Mouse (Mus musculus) stomach, embryonic 14.5 days (tissue): Measurements from ENCODE around the gene Mrpl19. TPM values are rescaled to one million over a fixed set of nuclear protein-coding genes. Genes with fewer than 3 reads are reported as not detected.

ENCODE experiments used
- ATAC-seq: fragments of 200-750 bp; cut with Nextera tagmentation; 2 replicates; pipeline ENCODE4 v1.8.0; 2017; ENCODE audit warnings: low read depth, moderate TSS enrichment; ENCODE audit not compliant: insufficient number of reproducible peaks, insufficient read depth, low FRiP score
- H3K27ac ChIP-seq: fragments of 300-500 bp; sonication (generic); 2 replicates; pipeline ENCODE4 v1.5.1; 2014; ENCODE audit warnings: mild to moderate bottlenecking, low read length, moderate library complexity, mixed read lengths
- H3K27me3 ChIP-seq: fragments of 300-500 bp; sonication (generic); 2 replicates; pipeline ENCODE4 v1.6.1; 2014; ENCODE audit warnings: low read length, control low read depth, mixed read lengths; ENCODE audit not compliant: control insufficient read depth, insufficient read depth
- H3K36me3 ChIP-seq: fragments of 300-500 bp; sonication (generic); 2 replicates; pipeline ENCODE4 v1.6.1; 2014; ENCODE audit warnings: mild to moderate bottlenecking, control low read depth, low read length, moderate library complexity, mixed read lengths; ENCODE audit not compliant: control insufficient read depth, insufficient read depth
- H3K4me1 ChIP-seq: fragments of 300-500 bp; sonication (generic); 2 replicates; pipeline ENCODE4 v1.6.1; 2014; ENCODE audit warnings: low read length, control low read depth, mixed read lengths; ENCODE audit not compliant: control insufficient read depth, insufficient read depth
- H3K4me2 ChIP-seq: fragments of 300-500 bp; sonication (generic); replicated peaks from 2 replicates; pipeline ENCODE4 v1.6.1; 2014; ENCODE audit warnings: low read depth, low read length, control low read depth
- H3K4me3 ChIP-seq: fragments of 300-500 bp; sonication (generic); 2 replicates; pipeline ENCODE4 v1.5.1; 2014; ENCODE audit warnings: low read depth, low read length, control low read depth
- H3K9ac ChIP-seq: fragments of 300-500 bp; sonication (generic); replicated peaks from 2 replicates; pipeline ENCODE4 v1.6.1; 2014; ENCODE audit warnings: low read depth, mild to moderate bottlenecking, control low read depth, low read length, moderate library complexity, mixed read lengths
- H3K9me3 ChIP-seq: fragments of 300-500 bp; sonication (generic); 2 replicates; pipeline ENCODE4 v1.6.1; 2016; ENCODE audit warnings: low read depth, low read length, control low read depth; ENCODE audit not compliant: control insufficient read depth
- WGBS: fragments of 180-500 bp; shearing (Covaris S2); extraction: QIAGEN DNeasy Blood & Tissue Kit; methylation state at CpG from one replicate; pipeline ENCODE4 v1.1.7; 2014; 5-methylcytosine and 5-hydroxymethylcytosine counted together
- polyA plus RNA-seq: library from polyadenylated mRNA; unstranded; fragments of >200 nt; fragmentation: Nextera tagmentation; extraction: Ambion mirVana; gene quantifications from 2 replicates; pipeline ENCODE4 v1.2.1, GENCODE M21; 2014

The Mrpl19 gene
- polyA plus RNA-seq, 1 experiment from 2014 or later = 53.1 TPM

GRCm38 (mm10) chr6:81923523-81924142, 42.1 kb downstream of the Mrpl19 start, which contains the start of gene Gcfc2:
TSS of gene Gcfc2 (plus strand) at chr6:81923669.
- WGBS = under 1% methylated on average over 56 of the region's 56 CpGs
- Histone ChIP-seq H3K9ac (peak within 1 kb of the TSS; percentile 79), H3K27ac (no peak within 1 kb of the TSS; the same call in 1 of the 2 replicates), H3K27me3 (no peaks in the 10 kb centered on the region), H3K4me3 (peak within 1 kb of the TSS; percentile 86), H3K4me1 (peaks cover 4% of the 10 kb centered on the region; the same call in 1 of the 2 replicates), H3K9me3 (no peaks in the 10 kb centered on the region), H3K36me3 (peaks cover 25% of the 10 kb centered on the region), H3K4me2 (peak within 1 kb of the TSS; percentile 59)
- peak; percentile 91 for ATAC-seq

DNA sequence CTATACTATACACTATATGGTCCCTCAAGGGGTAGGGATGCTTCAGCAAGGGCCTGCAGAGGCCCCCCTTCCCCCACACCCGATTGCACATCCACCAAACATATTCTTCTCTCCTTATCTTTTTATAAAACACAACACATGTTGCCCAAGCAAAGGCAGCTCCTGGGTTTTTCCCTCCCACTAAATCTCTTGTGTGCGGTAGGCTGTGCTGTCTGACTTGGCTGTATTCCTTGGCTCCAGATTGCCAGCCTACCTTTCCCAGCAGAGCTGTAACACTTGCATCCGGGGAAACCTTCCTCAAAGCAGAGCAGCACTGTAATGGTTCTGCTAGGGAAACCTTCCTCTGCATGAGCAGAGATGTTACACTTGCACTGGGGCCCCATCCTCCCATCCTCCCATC, 53.6 kb downstream of the Mrpl19 start:
- ATAC-seq = no peak
- Histone ChIP-seq H3K4me3 (no peak overlapping the region), H3K27me3 (no peaks in the 10 kb centered on the region), H3K9ac (no peak overlapping the region), H3K36me3 (no peaks in the 10 kb centered on the region), H3K4me2 (no peak overlapping the region), H3K27ac (no peak overlapping the region), H3K4me1 (no peaks in the 10 kb centered on the region), H3K9me3 (no peaks in the 10 kb centered on the region)
- WGBS = 76% methylated on average over 3 of the region's 3 CpGs

GRCm38 (mm10) chr6:81911713-81912112, 54.0 kb downstream of the Mrpl19 start:
- no peaks in the 10 kb centered on the region for H3K4me1 ChIP-seq
- no peak overlapping the region for H3K4me2 ChIP-seq
- H3K9ac ChIP-seq = no peak overlapping the region
- no peak overlapping the region for H3K27ac ChIP-seq
- WGBS = 77% methylated on average over 4 of the region's 4 CpGs
- no peak for ATAC-seq
- no peaks in the 10 kb centered on the region for H3K36me3 ChIP-seq
- no peaks in the 10 kb centered on the region for H3K9me3 ChIP-seq
- no peak overlapping the region for H3K4me3 ChIP-seq
- H3K27me3 ChIP-seq = no peaks in the 10 kb centered on the region

- H3K4me3 ChIP-seq = no peak overlapping the region
- no peaks in the 10 kb centered on the region for H3K4me1 ChIP-seq
- no peak for ATAC-seq
- 84% methylated on average over 5 of the region's 5 CpGs for WGBS
- no peaks in the 10 kb centered on the region for H3K9me3 ChIP-seq
- no peak overlapping the region for H3K27ac ChIP-seq
- no peaks in the 10 kb centered on the region for H3K36me3 ChIP-seq
- H3K4me2 ChIP-seq = no peak overlapping the region
- no peaks in the 10 kb centered on the region for H3K27me3 ChIP-seq
- H3K9ac ChIP-seq = no peak overlapping the region
Observed at GRCm38 (mm10) chr6:81911244-81911643, 54.5 kb downstream of the Mrpl19 start.

GRCm38 (mm10) chr6:81910302-81910855, 55.4 kb downstream of the Mrpl19 start:
- Histone ChIP-seq H3K27ac (no peak overlapping the region), H3K4me2 (no peak overlapping the region), H3K4me3 (no peak overlapping the region), H3K36me3 (no peaks in the 10 kb centered on the region), H3K27me3 (no peaks in the 10 kb centered on the region), H3K4me1 (no peaks in the 10 kb centered on the region), H3K9me3 (no peaks in the 10 kb centered on the region), H3K9ac (no peak overlapping the region)
- ATAC-seq = no peak
- 85% methylated on average over 25 of the region's 25 CpGs for WGBS

Other genes with a start within 250 kb of the Mrpl19 start
- 17.1 and 19.1 TPM in 2 replicates for gene Gcfc2, start 42.3 kb downstream of the Mrpl19 start, polyA plus RNA-seq
- 25.2 and 26.1 TPM in 2 replicates for gene Eva1a, start 75.1 kb upstream of the Mrpl19 start, polyA plus RNA-seq